Mouse (Mus musculus) forebrain, embryonic 10.5 days (tissue): ENCODE results near the gene Wdr20. TPM values are rescaled to one million over a fixed set of nuclear protein-coding genes. Genes with fewer than 3 reads are reported as not detected.
A peak's percentile ranks its signal among the peaks of the same experiment; 100 is the strongest.

Experiments
- DNase-seq: peaks from one replicate; pipeline ENCODE4 v3.0.0-alpha.2; 2017; ENCODE audit warnings: low spot score; ENCODE audit errors: extremely low spot score
- H3K27ac ChIP-seq: fragments of 300-500 bp; sonication (generic); 2 replicates; pipeline ENCODE4 v1.5.1; 2016; ENCODE audit warnings: mild to moderate bottlenecking
- H3K27me3 ChIP-seq: fragments of 300-500 bp; sonication (generic); 2 replicates; pipeline ENCODE4 v1.6.1; 2016; ENCODE audit warnings: mild to moderate bottlenecking; ENCODE audit not compliant: poor library complexity, severe bottlenecking
- H3K36me3 ChIP-seq: fragments of 300-500 bp; sonication (generic); replicated peaks from 2 replicates; pipeline ENCODE4 v1.6.1; 2016; ENCODE audit warnings: mild to moderate bottlenecking, moderate library complexity
- H3K4me1 ChIP-seq: fragments of 300-500 bp; sonication (generic); 2 replicates; pipeline ENCODE4 v1.6.1; 2016
- H3K4me3 ChIP-seq: fragments of 300-500 bp; sonication (generic); 2 replicates; pipeline ENCODE4 v1.5.1; 2016; ENCODE audit warnings: mild to moderate bottlenecking, moderate library complexity
- H3K9me3 ChIP-seq: fragments of 300-500 bp; sonication (generic); 2 replicates; pipeline ENCODE4 v1.6.1; 2016; ENCODE audit warnings: mild to moderate bottlenecking, moderate library complexity
- WGBS: fragments of 180-500 bp; shearing (Covaris S2); methylation state at CpG from one replicate; pipeline ENCODE4 v1.1.7; 2016; 5-methylcytosine and 5-hydroxymethylcytosine counted together
- polyA plus RNA-seq: library from polyadenylated mRNA; unstranded; fragments of >200 nt; fragmentation: Nextera tagmentation; extraction: Ambion mirVana; gene quantifications from 2 replicates; pipeline ENCODE4 v1.2.1, GENCODE M21; 2016

The Wdr20 gene
- polyA plus RNA-seq, 1 experiment from 2014 or later, result 23.5 TPM

GRCm38 (mm10) chr12:110841731-110842493, 104.2 kb downstream of the Wdr20 start:
- Histone ChIP-seq H3K4me3 (no peak overlapping the region), H3K4me1 (peaks cover 56% of the 10 kb centered on the region), H3K27me3 (peaks cover 44% of the 10 kb centered on the region), H3K36me3 (no peaks in the 10 kb centered on the region), H3K27ac (no peak overlapping the region), H3K9me3 (no peaks in the 10 kb centered on the region)
- DNase-seq, result no peak
- WGBS, result 74% methylated on average over 5 of the region's 5 CpGs

- 21% methylated on average over 32 of the region's 32 CpGs for WGBS
- peak; percentile 87 for DNase-seq
- H3K36me3 ChIP-seq, result no peaks in the 10 kb centered on the region
- H3K9me3 ChIP-seq, result no peaks in the 10 kb centered on the region
- H3K4me1 ChIP-seq, result peaks cover 45% of the 10 kb centered on the region
- peak overlapping the region; percentile 59 for H3K4me3 ChIP-seq
- H3K27ac ChIP-seq, result no peak overlapping the region
- peaks cover 58% of the 10 kb centered on the region for H3K27me3 ChIP-seq
Measured at GRCm38 (mm10) chr12:110843194-110844048, 105.7 kb downstream of the Wdr20 start.

- H3K27me3 ChIP-seq, result peaks cover 57% of the 10 kb centered on the region
Measured at GRCm38 (mm10) chr12:110844227-110845130, 106.7 kb downstream of the Wdr20 start.

GRCm38 (mm10) chr12:110845131-110845880, 107.6 kb downstream of the Wdr20 start:
- peaks cover 45% of the 10 kb centered on the region for H3K4me1 ChIP-seq
- H3K36me3 ChIP-seq, result no peaks in the 10 kb centered on the region
- H3K4me3 ChIP-seq, result peak overlapping the region; percentile 59
- peak overlapping the region; percentile 62 for H3K27ac ChIP-seq
- H3K27me3 ChIP-seq, result peaks cover 52% of the 10 kb centered on the region
- peak; percentile 94 for DNase-seq
- H3K9me3 ChIP-seq, result no peaks in the 10 kb centered on the region
- under 1% methylated on average over 36 of the region's 36 CpGs for WGBS

More at GRCm38 (mm10) chr12:110844227-110845130, 106.7 kb downstream of the Wdr20 start:
- Histone ChIP-seq H3K4me1 (peaks cover 48% of the 10 kb centered on the region), H3K36me3 (no peaks in the 10 kb centered on the region), H3K9me3 (no peaks in the 10 kb centered on the region), H3K27ac (peak overlapping the region; percentile 62), H3K4me3 (peak overlapping the region; percentile 59)
- no peak for DNase-seq
- 1% methylated on average over 42 of the region's 42 CpGs for WGBS

GRCm38 (mm10) chr12:110846191-110846765, 108.5 kb downstream of the Wdr20 start:
- WGBS, result 73% methylated on average over 6 of the region's 6 CpGs

GRCm38 (mm10) chr12:110850010-110850928, 112.5 kb downstream of the Wdr20 start, which contains the start of gene Zfp839:
Gene Zfp839, plus strand, starts transcription at chr12:110850253.
- Histone ChIP-seq H3K4me1 (peaks cover 41% of the 10 kb centered on the region), H3K27ac (peak within 1 kb of the TSS; percentile 92), H3K36me3 (peaks cover 3% of the 10 kb centered on the region; the same call in 1 of the 2 replicates), H3K27me3 (peaks cover 35% of the 10 kb centered on the region), H3K4me3 (peak within 1 kb of the TSS; percentile 90), H3K9me3 (no peaks in the 10 kb centered on the region)
- DNase-seq, result peak; percentile 87
- under 1% methylated on average over 89 of the region's 89 CpGs for WGBS

More at GRCm38 (mm10) chr12:110846191-110846765, 108.5 kb downstream of the Wdr20 start:
- DNase-seq, result no peak
- H3K4me1 ChIP-seq, result peaks cover 52% of the 10 kb centered on the region
- peaks cover 52% of the 10 kb centered on the region for H3K27me3 ChIP-seq
- H3K36me3 ChIP-seq, result no peaks in the 10 kb centered on the region
- H3K27ac ChIP-seq, result no peak overlapping the region
- H3K9me3 ChIP-seq, result no peaks in the 10 kb centered on the region
- peak overlapping the region; percentile 59 for H3K4me3 ChIP-seq

GRCm38 (mm10) chr12:110850929-110851256, 113.1 kb downstream of the Wdr20 start:
- peaks cover 29% of the 10 kb centered on the region for H3K27me3 ChIP-seq
- H3K36me3 ChIP-seq, result peaks cover 9% of the 10 kb centered on the region
- peak overlapping the region; percentile 90 for H3K4me3 ChIP-seq
- H3K4me1 ChIP-seq, result peaks cover 35% of the 10 kb centered on the region
- H3K9me3 ChIP-seq, result no peaks in the 10 kb centered on the region
- peak overlapping the region; percentile 92 for H3K27ac ChIP-seq
- no peak for DNase-seq
- WGBS, result 21% methylated on average over 9 of the region's 9 CpGs

- H3K27ac ChIP-seq, result no peak overlapping the region
- peaks cover 30% of the 10 kb centered on the region for H3K4me1 ChIP-seq
- peak overlapping the region; percentile 90 for H3K4me3 ChIP-seq
- peaks cover 23% of the 10 kb centered on the region for H3K27me3 ChIP-seq
- 81% methylated on average over 12 of the region's 12 CpGs for WGBS
- peaks cover 14% of the 10 kb centered on the region for H3K36me3 ChIP-seq
- DNase-seq, result no peak
- H3K9me3 ChIP-seq, result no peaks in the 10 kb centered on the region
Measured at GRCm38 (mm10) chr12:110851414-110851813, 113.7 kb downstream of the Wdr20 start.

GRCm38 (mm10) chr12:110851923-110852322, 114.2 kb downstream of the Wdr20 start:
- H3K4me1 ChIP-seq, result peaks cover 28% of the 10 kb centered on the region
- H3K9me3 ChIP-seq, result no peaks in the 10 kb centered on the region
- no peak overlapping the region for H3K4me3 ChIP-seq
- 81% methylated on average over 1 of the region's 1 CpGs for WGBS
- H3K27ac ChIP-seq, result no peak overlapping the region
- H3K36me3 ChIP-seq, result peaks cover 16% of the 10 kb centered on the region
- H3K27me3 ChIP-seq, result peaks cover 18% of the 10 kb centered on the region
- DNase-seq, result no peak
